Mouse (Mus musculus) cerebellum, adult 8-10 months (tissue): ENCODE results near the gene Gm42906.
A peak's percentile ranks its signal among the peaks of the same experiment; 100 is the strongest.

Experiments used
- DNase-seq: peaks from one replicate; pipeline ENCODE4 v3.0.0; 2022

Gene Gm42906

GRCm38 (mm10) chr5:151393821-151394662, 33.9 kb downstream of the Gm42906 start:
- no peak for DNase-seq

- DNase-seq = no peak
Observed at GRCm38 (mm10) chr5:151389827-151390226, 38.1 kb downstream of the Gm42906 start.

- DNase-seq = no peak
Observed at GRCm38 (mm10) chr5:151379896-151380295, 48.1 kb downstream of the Gm42906 start.

GRCm38 (mm10) chr5:151379210-151379609, 48.8 kb downstream of the Gm42906 start:
- no peak for DNase-seq

- DNase-seq = no peak
Observed at GRCm38 (mm10) chr5:151376931-151377330, 51.0 kb downstream of the Gm42906 start.

- no peak for DNase-seq
Observed at GRCm38 (mm10) chr5:151374825-151375224, 53.1 kb downstream of the Gm42906 start.

GRCm38 (mm10) chr5:151371130-151371529, 56.8 kb downstream of the Gm42906 start:
- no peak for DNase-seq

- peak; percentile 16 for DNase-seq
Observed at GRCm38 (mm10) chr5:151369306-151369721, 58.6 kb downstream of the Gm42906 start.

- peak; percentile 99 for DNase-seq
Observed at GRCm38 (mm10) chr5:151368395-151369190, 59.4 kb downstream of the Gm42906 start.

- DNase-seq = no peak
Observed at GRCm38 (mm10) chr5:151367881-151368394, 60.0 kb downstream of the Gm42906 start.

GRCm38 (mm10) chr5:151367317-151367716, 60.6 kb downstream of the Gm42906 start:
- no peak for DNase-seq

GRCm38 (mm10) chr5:151363343-151364000, 64.5 kb downstream of the Gm42906 start:
- no peak for DNase-seq

- DNase-seq = no peak
Observed at GRCm38 (mm10) chr5:151349616-151350015, 78.3 kb downstream of the Gm42906 start.

GRCm38 (mm10) chr5:151348418-151348817, 79.5 kb downstream of the Gm42906 start:
- no peak for DNase-seq

- no peak for DNase-seq
Observed at GRCm38 (mm10) chr5:151346626-151347025, 81.3 kb downstream of the Gm42906 start.

- no peak for DNase-seq
Observed at GRCm38 (mm10) chr5:151344737-151345136, 83.2 kb downstream of the Gm42906 start.

- DNase-seq = no peak
Observed at GRCm38 (mm10) chr5:151333686-151334085, 94.3 kb downstream of the Gm42906 start.

GRCm38 (mm10) chr5:151333191-151333594, 94.8 kb downstream of the Gm42906 start:
- DNase-seq = no peak

GRCm38 (mm10) chr5:151315804-151316597, 112.0 kb downstream of the Gm42906 start:
- no peak for DNase-seq

GRCm38 (mm10) chr5:151300286-151300685, 127.7 kb downstream of the Gm42906 start:
- no peak for DNase-seq

GRCm38 (mm10) chr5:151299576-151299975, 128.4 kb downstream of the Gm42906 start:
- DNase-seq = no peak

- DNase-seq = no peak
Observed at GRCm38 (mm10) chr5:151298371-151298770, 129.6 kb downstream of the Gm42906 start.
